Mouse (Mus musculus): ENCODE results near the gene Golga1. TPM values are rescaled to one million over a fixed set of nuclear protein-coding genes. Genes with fewer than 3 reads are reported as not detected.

Golga1 gene
- polyA plus RNA-seq, 1 experiment from 2014 or later: 19.0 TPM

GRCm38 (mm10) chr2:39005574-39006079 lies 59.7 kb downstream of the Golga1 start, which contains the start of gene Rpl35:
Gene Rpl35 (minus strand): TSS chr2:39005624.
- peak within 1 kb of the TSS; percentile 76 for H3K9ac ChIP-seq
- ATAC-seq (replicated peaks; ENCODE audit: insufficient number of reproducible peaks, insufficient read depth, low FRiP score, low read depth): no peak
- H3K4me3 ChIP-seq: peak within 1 kb of the TSS; percentile 64
- H3K27ac ChIP-seq: peak within 1 kb of the TSS; percentile 87
- H3K27me3 ChIP-seq: no peaks in the 10 kb centered on the region
- peak within 1 kb of the TSS; percentile 78 for H3K4me2 ChIP-seq
- no peaks in the 10 kb centered on the region for H3K9me3 ChIP-seq (replicated peaks)
- H3K36me3 ChIP-seq: peaks cover 30% of the 10 kb centered on the region
- WGBS: 15% methylated on average over 15 of the region's 15 CpGs
- H3K4me1 ChIP-seq (replicated peaks): peaks cover 47% of the 10 kb centered on the region

- H3K36me3 ChIP-seq: peaks cover 37% of the 10 kb centered on the region
- whole genome bisulfite sequencing: under 1% methylated on average over 58 of the region's 58 CpGs
- peak within 1 kb of the TSS; percentile 87 for H3K27ac ChIP-seq
- no peaks in the 10 kb centered on the region for H3K27me3 ChIP-seq
- no peaks in the 10 kb centered on the region for H3K9me3 ChIP-seq (replicated peaks)
- H3K4me2 ChIP-seq: peak within 1 kb of the TSS; percentile 78
- peak within 1 kb of the TSS; percentile 64 for H3K4me3 ChIP-seq
- ATAC-seq (replicated peaks; ENCODE audit: insufficient number of reproducible peaks, insufficient read depth, low FRiP score, low read depth): peak; percentile 85
- H3K4me1 ChIP-seq (replicated peaks): peaks cover 46% of the 10 kb centered on the region
- H3K9ac ChIP-seq: peak within 1 kb of the TSS; percentile 76
Observed at GRCm38 (mm10) chr2:39004880-39005435, 60.4 kb downstream of the Golga1 start, which contains the start of gene Arpc5l. Gene Arpc5l (plus strand): TSS chr2:39005348.

- Histone ChIP-seq H3K4me3 (peak overlapping the region; percentile 64), H3K4me1 (replicated peaks) (peaks cover 42% of the 10 kb centered on the region), H3K27me3 (no peaks in the 10 kb centered on the region), H3K9me3 (replicated peaks) (no peaks in the 10 kb centered on the region), H3K36me3 (peaks cover 38% of the 10 kb centered on the region), H3K27ac (peak overlapping the region; percentile 87), H3K4me2 (peak overlapping the region; percentile 78), H3K9ac (peak overlapping the region; percentile 76)
- ATAC-seq (replicated peaks; ENCODE audit: insufficient number of reproducible peaks, insufficient read depth, low FRiP score, low read depth): no peak
- 0% methylated on average over 11 of the region's 11 CpGs for WGBS
Observed at GRCm38 (mm10) chr2:39004372-39004771, 61.0 kb downstream of the Golga1 start.

GRCm38 (mm10) chr2:39003512-39003911 lies 61.8 kb downstream of the Golga1 start:
- 58% methylated on average over 5 of the region's 5 CpGs for WGBS
- Histone ChIP-seq H3K4me3 (peak overlapping the region; percentile 64), H3K36me3 (peaks cover 38% of the 10 kb centered on the region), H3K27me3 (no peaks in the 10 kb centered on the region), H3K9me3 (replicated peaks) (no peaks in the 10 kb centered on the region), H3K9ac (peak overlapping the region; percentile 76), H3K4me1 (replicated peaks) (peaks cover 33% of the 10 kb centered on the region), H3K27ac (no peak overlapping the region), H3K4me2 (peak overlapping the region; percentile 78)
- no peak for ATAC-seq (replicated peaks; ENCODE audit: insufficient number of reproducible peaks, insufficient read depth, low FRiP score, low read depth)

- Histone ChIP-seq H3K36me3 (peaks cover 38% of the 10 kb centered on the region), H3K27me3 (no peaks in the 10 kb centered on the region), H3K9me3 (replicated peaks) (no peaks in the 10 kb centered on the region), H3K27ac (no peak overlapping the region), H3K9ac (peak overlapping the region; percentile 76; the same call in 1 of the 2 replicates), H3K4me3 (peak overlapping the region; percentile 64), H3K4me2 (peak overlapping the region; percentile 78), H3K4me1 (replicated peaks) (peaks cover 32% of the 10 kb centered on the region)
- ATAC-seq (replicated peaks; ENCODE audit: insufficient number of reproducible peaks, insufficient read depth, low FRiP score, low read depth): no peak
- WGBS: 42% methylated on average over 8 of the region's 8 CpGs
Observed at GRCm38 (mm10) chr2:39003106-39003505, 62.2 kb downstream of the Golga1 start.

- WGBS: 82% methylated on average over 3 of the region's 3 CpGs
- no peak overlapping the region for H3K4me3 ChIP-seq
- no peak overlapping the region for H3K4me2 ChIP-seq
- no peaks in the 10 kb centered on the region for H3K9me3 ChIP-seq (replicated peaks)
- no peak for ATAC-seq (replicated peaks; ENCODE audit: insufficient number of reproducible peaks, insufficient read depth, low FRiP score, low read depth)
- peaks cover 38% of the 10 kb centered on the region for H3K36me3 ChIP-seq
- H3K27me3 ChIP-seq: no peaks in the 10 kb centered on the region; the same call in 1 of the 2 replicates
- no peak overlapping the region for H3K9ac ChIP-seq
- H3K4me1 ChIP-seq (replicated peaks): peaks cover 36% of the 10 kb centered on the region
- H3K27ac ChIP-seq: no peak overlapping the region
Observed at GRCm38 (mm10) chr2:39001866-39002265, 63.5 kb downstream of the Golga1 start.

GRCm38 (mm10) chr2:39000587-39000919 lies 64.8 kb downstream of the Golga1 start:
- Histone ChIP-seq H3K4me2 (no peak overlapping the region), H3K4me1 (replicated peaks) (peaks cover 27% of the 10 kb centered on the region), H3K36me3 (peaks cover 38% of the 10 kb centered on the region), H3K9me3 (replicated peaks) (no peaks in the 10 kb centered on the region), H3K9ac (no peak overlapping the region), H3K27ac (no peak overlapping the region), H3K4me3 (no peak overlapping the region), H3K27me3 (no peaks in the 10 kb centered on the region; the same call in 1 of the 2 replicates)
- 77% methylated on average over 4 of the region's 4 CpGs for WGBS
- no peak for ATAC-seq (replicated peaks; ENCODE audit: insufficient number of reproducible peaks, insufficient read depth, low FRiP score, low read depth)

GRCm38 (mm10) chr2:38999910-39000586 lies 65.3 kb downstream of the Golga1 start:
- ATAC-seq (replicated peaks; ENCODE audit: insufficient number of reproducible peaks, insufficient read depth, low FRiP score, low read depth): no peak

GRCm38 (mm10) chr2:38999381-38999780 lies 66.0 kb downstream of the Golga1 start:
- Histone ChIP-seq H3K9me3 (replicated peaks) (no peaks in the 10 kb centered on the region), H3K4me1 (replicated peaks) (peaks cover 27% of the 10 kb centered on the region), H3K4me3 (no peak overlapping the region), H3K36me3 (peaks cover 38% of the 10 kb centered on the region), H3K27ac (no peak overlapping the region), H3K4me2 (no peak overlapping the region), H3K9ac (no peak overlapping the region), H3K27me3 (no peaks in the 10 kb centered on the region; the same call in 1 of the 2 replicates)
- no peak for ATAC-seq (replicated peaks; ENCODE audit: insufficient number of reproducible peaks, insufficient read depth, low FRiP score, low read depth)
- WGBS: 48% methylated on average over 4 of the region's 4 CpGs

More at GRCm38 (mm10) chr2:38999910-39000586, 65.3 kb downstream of the Golga1 start:
- no peak overlapping the region for H3K4me2 ChIP-seq
- peaks cover 38% of the 10 kb centered on the region for H3K36me3 ChIP-seq
- H3K4me3 ChIP-seq: no peak overlapping the region
- H3K9ac ChIP-seq: no peak overlapping the region
- peaks cover 27% of the 10 kb centered on the region for H3K4me1 ChIP-seq (replicated peaks)
- H3K27me3 ChIP-seq: no peaks in the 10 kb centered on the region; the same call in 1 of the 2 replicates
- H3K9me3 ChIP-seq (replicated peaks): no peaks in the 10 kb centered on the region
- 64% methylated on average over 8 of the region's 8 CpGs for WGBS
- H3K27ac ChIP-seq: no peak overlapping the region

GRCm38 (mm10) chr2:38997386-38998374 lies 67.7 kb downstream of the Golga1 start, which contains the start of gene Wdr38:
Gene Wdr38 (plus strand): TSS chr2:38997476.
- H3K9me3 ChIP-seq (replicated peaks): no peaks in the 10 kb centered on the region
- peak within 1 kb of the TSS; percentile 44 for H3K9ac ChIP-seq
- H3K27me3 ChIP-seq: no peaks in the 10 kb centered on the region; the same call in 1 of the 2 replicates
- H3K4me3 ChIP-seq: peak within 1 kb of the TSS; percentile 55
- H3K27ac ChIP-seq: peak within 1 kb of the TSS; percentile 55
- H3K4me1 ChIP-seq (replicated peaks): peaks cover 11% of the 10 kb centered on the region
- ATAC-seq (replicated peaks; ENCODE audit: insufficient number of reproducible peaks, insufficient read depth, low FRiP score, low read depth): peak; percentile 93
- 10% methylated on average over 33 of the region's 33 CpGs for whole genome bisulfite sequencing
- H3K4me2 ChIP-seq: peak within 1 kb of the TSS; percentile 60
- peaks cover 27% of the 10 kb centered on the region for H3K36me3 ChIP-seq

Measured in heart, embryonic 15.5 days (tissue).